Mouse (Mus musculus): ENCODE results near the gene Nat8f1. TPM values are rescaled to one million over a fixed set of nuclear protein-coding genes. Genes with fewer than 3 reads are reported as not detected.

Nat8f1 gene
- 11.3 TPM for polyA plus RNA-seq (2017; shearing (Covaris generic))

GRCm38 (mm10) chr6:85915539-85916513, at the start of gene Nat8f1:
Gene Nat8f1, minus strand, starts transcription at chr6:85915687.

DNA sequence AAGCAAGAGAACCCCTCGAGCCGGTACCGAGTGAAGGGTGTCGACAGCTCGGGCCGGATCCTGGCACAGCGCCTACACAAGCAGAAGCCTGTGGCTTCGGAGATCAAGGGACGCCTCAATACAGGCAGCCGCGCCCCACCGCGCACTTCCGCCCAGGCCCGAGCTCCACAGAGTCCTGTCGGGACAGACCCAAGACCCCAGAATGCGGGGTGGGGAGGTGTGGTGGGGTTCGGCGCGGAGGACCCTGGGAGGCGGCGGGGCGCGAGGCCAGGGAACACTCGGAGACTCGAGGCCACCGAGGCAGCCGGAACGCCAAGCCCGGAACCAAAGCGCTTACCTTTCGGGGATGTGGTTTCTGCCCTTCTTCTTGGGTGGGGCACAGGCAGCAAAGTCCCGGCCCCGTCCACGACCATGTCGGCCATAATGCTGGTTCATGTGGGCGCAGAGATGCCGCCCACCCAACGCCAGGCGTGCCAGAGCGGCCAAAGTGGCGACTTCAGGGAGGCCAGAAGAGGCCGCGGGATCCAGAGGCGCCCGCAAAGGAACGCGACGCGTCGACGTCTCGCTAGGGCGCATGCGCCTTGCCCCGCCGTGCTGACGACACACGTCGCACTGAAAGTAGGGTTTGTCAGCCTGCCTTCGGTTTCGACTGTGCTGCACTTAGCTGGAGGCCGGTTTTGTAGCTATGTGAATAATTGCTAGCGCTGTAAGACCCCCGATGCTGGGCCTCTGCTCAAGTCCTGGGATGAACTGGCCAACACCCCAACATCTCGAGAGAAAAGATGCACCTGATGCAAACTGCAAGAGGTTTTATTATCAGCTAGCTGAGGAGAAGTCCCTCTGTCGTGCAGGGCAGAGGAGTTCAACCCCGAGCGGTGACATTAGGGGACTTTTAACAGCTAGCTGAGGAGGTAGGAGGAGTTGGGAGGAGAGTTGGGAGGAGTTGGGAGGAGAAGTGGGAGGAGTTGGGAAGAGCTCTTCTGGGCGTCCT, 45.9 kb upstream of the Nat8f1 start, which contains the start of gene Dusp11:
Gene Dusp11, minus strand, starts transcription at position 567 of the 991 bp plus-strand sequence.

DNA sequence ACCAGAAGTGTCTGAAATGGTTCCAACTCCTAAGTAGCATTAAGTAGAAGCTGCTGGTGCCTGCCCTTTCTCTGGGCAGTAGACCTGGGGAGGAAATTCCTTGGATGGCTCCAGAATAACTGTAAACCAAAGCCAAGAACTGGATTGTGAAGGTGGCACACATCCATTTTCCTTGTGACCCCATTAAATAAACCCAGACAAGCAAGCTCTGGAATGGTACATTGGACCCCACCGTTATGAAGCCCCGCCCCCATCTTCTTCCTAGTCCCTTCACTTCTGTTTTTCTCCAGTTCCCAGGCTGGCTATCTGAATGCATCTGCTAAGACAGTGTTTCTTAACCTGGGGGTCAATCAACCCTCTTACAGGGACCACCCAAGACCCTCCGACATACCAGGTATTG, 3.9 kb downstream of the Nat8f1 start, which contains the start of gene Tprkb:
Gene Tprkb, plus strand, starts transcription at position 279 of the 400 bp plus-strand sequence.

DNA sequence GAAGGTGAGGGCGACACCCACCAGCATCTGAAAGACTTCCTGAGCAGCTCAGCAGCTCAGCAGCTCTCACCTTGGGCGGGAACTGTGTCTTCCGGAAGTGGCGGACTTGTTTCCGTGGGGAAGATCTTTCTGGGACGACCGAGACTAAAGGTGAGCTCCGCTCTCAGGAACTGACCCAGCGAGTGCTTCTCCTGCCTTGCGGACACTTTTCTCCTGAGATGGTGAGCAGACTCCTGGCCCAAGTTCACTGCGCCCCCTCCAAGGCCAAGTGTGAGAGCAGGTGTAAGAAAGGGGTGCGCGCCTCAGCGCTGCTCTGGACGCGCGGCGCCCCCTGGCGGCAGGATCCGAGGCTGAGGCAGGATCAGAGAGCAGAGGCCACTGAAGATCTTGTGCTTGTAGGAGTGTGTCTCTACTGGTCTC, 10.8 kb downstream of the Nat8f1 start, which contains the start of gene Nat8f4:
Gene Nat8f4, minus strand, starts transcription at position 243 of the 420 bp plus-strand sequence.

DNA sequence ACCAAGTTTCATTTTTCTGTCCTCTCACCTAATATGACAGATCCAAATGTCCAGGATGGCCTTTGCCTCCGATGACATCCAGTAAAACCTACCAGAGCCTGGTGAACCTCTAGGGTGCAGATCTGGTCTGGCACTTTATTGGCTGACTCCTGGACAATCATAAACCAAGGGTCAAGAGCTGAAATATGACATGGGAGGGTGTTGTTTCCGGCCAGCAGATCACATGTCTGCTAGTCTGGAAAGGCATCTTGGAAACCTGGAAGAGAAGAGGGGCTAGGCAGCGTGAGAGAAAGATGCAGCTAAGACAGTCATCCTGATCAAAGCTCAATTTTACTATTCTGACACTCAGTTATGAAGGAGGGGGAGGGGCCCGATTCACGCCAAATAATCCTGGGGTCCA, 46.5 kb downstream of the Nat8f1 start, which contains the start of gene Nat8f2:
Gene Nat8f2, minus strand, starts transcription at position 153 of the 400 bp plus-strand sequence.

Other genes with a start within 250 kb of the Nat8f1 start
- gene Nat8f7, start 202.5 kb downstream of the Nat8f1 start, polyA plus RNA-seq (2017; shearing (Covaris generic)): not detected
- gene Nat8f3, start 149.9 kb downstream of the Nat8f1 start, polyA plus RNA-seq (2017; shearing (Covaris generic)): not detected
- gene Nat8f6, start 94.7 kb downstream of the Nat8f1 start, polyA plus RNA-seq (2017; shearing (Covaris generic)): not detected
- not detected for gene Nat8f5, start 94.7 kb downstream of the Nat8f1 start, polyA plus RNA-seq (2017; shearing (Covaris generic))
- gene Nat8, start 83.6 kb downstream of the Nat8f1 start, polyA plus RNA-seq (2017; shearing (Covaris generic)): not detected
- not detected for gene Nat8f2, start 46.5 kb downstream of the Nat8f1 start, polyA plus RNA-seq (2017; shearing (Covaris generic))
- 7.3 TPM for gene Nat8f4, start 10.8 kb downstream of the Nat8f1 start, polyA plus RNA-seq (2017; shearing (Covaris generic))
- 51.9 TPM for gene Tprkb, start 3.8 kb downstream of the Nat8f1 start, polyA plus RNA-seq (2017; shearing (Covaris generic))
- gene Dusp11, start 46.0 kb upstream of the Nat8f1 start, polyA plus RNA-seq (2017; shearing (Covaris generic)): 249 TPM
- not detected for gene Figla, start 100.5 kb upstream of the Nat8f1 start, polyA plus RNA-seq (2017; shearing (Covaris generic))
- gene Add2, start 113.0 kb upstream of the Nat8f1 start, polyA plus RNA-seq (2017; shearing (Covaris generic)): not detected